Mouse (Mus musculus) layer of hippocampus, adult 2 months (tissue): Measurements from ENCODE around the gene Toe1. TPM values are rescaled to one million over a fixed set of nuclear protein-coding genes. Genes with fewer than 3 reads are reported as not detected.

Source experiments
- DNase-seq, 2 experiments: peaks; one replicate each; pipeline ENCODE4 v3.0.0; 2022; ENCODE audit warnings: low spot score in 2 of 2
- H3K27ac ChIP-seq: fragments of 200-600 bp; 2 replicates; pipeline ENCODE4 v1.8.1; 2022
- H3K4me3 ChIP-seq: fragments of 200-600 bp; 2 replicates; pipeline ENCODE4 v1.8.1; 2022; ENCODE audit warnings: mild to moderate bottlenecking
- CTCF ChIP-seq: fragments of 200-600 bp; conservative IDR thresholded peaks from 2 replicates; pipeline ENCODE4 v1.8.1; 2022; ENCODE audit warnings: antibody characterized with exemption, mild to moderate bottlenecking, moderate library complexity
- total RNA-seq, 2 experiments: library from RNA; stranded (reverse); gene quantifications; 2 replicates each; pipeline ENCODE4 v1.2.3; 2021

The Toe1 gene
- total RNA-seq, 2 experiments from 2014 or later: 14.0 to 16.2 TPM

GRCm38 (mm10) chr4:116820902-116821693, 13.7 kb upstream of the Toe1 start:
- peak; percentile 68 for TF ChIP-seq CTCF
- H3K4me3 ChIP-seq: peak overlapping the region; percentile 63
- DNase-seq: peak; percentile 33 to 44
- peak overlapping the region; percentile 90 for H3K27ac ChIP-seq

GRCm38 (mm10) chr4:116819968-116820901, 12.8 kb upstream of the Toe1 start:
- peak overlapping the region; percentile 63 for H3K4me3 ChIP-seq
- H3K27ac ChIP-seq: peak overlapping the region; percentile 90
- no peak for TF ChIP-seq CTCF
- DNase-seq: no peak

GRCm38 (mm10) chr4:116817486-116817885, 10.0 kb upstream of the Toe1 start:
- DNase-seq: peak; percentile 67 to 71
- Histone ChIP-seq H3K27ac (peak overlapping the region; percentile 76), H3K4me3 (no peak overlapping the region)
- TF ChIP-seq CTCF: no peak

- no peak overlapping the region for H3K27ac ChIP-seq
- no peak for DNase-seq
- no peak for TF ChIP-seq CTCF
- H3K4me3 ChIP-seq: no peak overlapping the region
Observed at GRCm38 (mm10) chr4:116815276-116815675, 7.8 kb upstream of the Toe1 start.

GRCm38 (mm10) chr4:116811012-116811411, 3.6 kb upstream of the Toe1 start:
- Histone ChIP-seq H3K4me3 (no peak overlapping the region), H3K27ac (no peak overlapping the region)
- no peak for DNase-seq
- no peak for TF ChIP-seq CTCF

GRCm38 (mm10) chr4:116799901-116800300, 7.5 kb downstream of the Toe1 start:
- peak in 1 of 2 experiments; percentile 7 for DNase-seq
- TF ChIP-seq CTCF: peak; percentile 74
- no peak overlapping the region for H3K4me3 ChIP-seq
- no peak overlapping the region for H3K27ac ChIP-seq

GRCm38 (mm10) chr4:116796442-116797110, 10.9 kb downstream of the Toe1 start:
- H3K27ac ChIP-seq: no peak overlapping the region
- no peak for DNase-seq
- TF ChIP-seq CTCF: no peak

GRCm38 (mm10) chr4:116794273-116794672, 13.2 kb downstream of the Toe1 start:
- peak; percentile 44 for TF ChIP-seq CTCF
- no peak for DNase-seq
- Histone ChIP-seq H3K27ac (no peak overlapping the region), H3K4me3 (no peak overlapping the region)

More at GRCm38 (mm10) chr4:116796442-116797110, 10.9 kb downstream of the Toe1 start:
- H3K4me3 ChIP-seq: no peak overlapping the region

GRCm38 (mm10) chr4:116792453-116792852, 15.0 kb downstream of the Toe1 start:
- TF ChIP-seq CTCF: no peak
- no peak overlapping the region for H3K4me3 ChIP-seq
- H3K27ac ChIP-seq: no peak overlapping the region
- no peak for DNase-seq

GRCm38 (mm10) chr4:116788956-116789355, 18.5 kb downstream of the Toe1 start:
- Histone ChIP-seq H3K27ac (peak overlapping the region; percentile 70), H3K4me3 (no peak overlapping the region)
- DNase-seq: peak; percentile 83 to 88
- TF ChIP-seq CTCF: peak; percentile 91

- peak; percentile 57 for TF ChIP-seq CTCF
- no peak for DNase-seq
- H3K4me3 ChIP-seq: no peak overlapping the region
- peak overlapping the region; percentile 70 for H3K27ac ChIP-seq
Observed at GRCm38 (mm10) chr4:116787985-116788760, 19.3 kb downstream of the Toe1 start.

- Histone ChIP-seq H3K4me3 (no peak overlapping the region), H3K27ac (no peak overlapping the region)
- peak; percentile 62 for TF ChIP-seq CTCF
- DNase-seq: no peak
Observed at GRCm38 (mm10) chr4:116786587-116786986, 20.9 kb downstream of the Toe1 start.
